Mouse (Mus musculus) heart, adult 2 months (tissue): Measurements from ENCODE around the gene Spint5. TPM values are rescaled to one million over a fixed set of nuclear protein-coding genes. Genes with fewer than 3 reads are reported as not detected.

ENCODE experiments used
- DNase-seq, 2 experiments: peaks; one replicate each; pipeline ENCODE4 v3.0.0; 2021
- H3K27ac ChIP-seq: fragments of 200-600 bp; 2 replicates; pipeline ENCODE4 v1.8.1; 2022
- H3K27me3 ChIP-seq: fragments of 200-500 bp; 2 replicates; pipeline ENCODE4 v1.6.1; 2012; ENCODE audit warnings: mild to moderate bottlenecking, low read length, inconsistent platforms, mixed read lengths; ENCODE audit not compliant: control insufficient read depth, insufficient read depth
- H3K36me3 ChIP-seq: fragments of 200-500 bp; 2 replicates; pipeline ENCODE4 v1.6.1; 2012; ENCODE audit warnings: low read length, inconsistent platforms; ENCODE audit not compliant: control insufficient read depth, insufficient read depth
- H3K4me1 ChIP-seq: fragments of 200-500 bp; 2 replicates; pipeline ENCODE4 v1.6.1; 2011; ENCODE audit warnings: low read length; ENCODE audit not compliant: control insufficient read depth, insufficient read depth
- H3K4me3 ChIP-seq: fragments of 200-600 bp; 2 replicates; pipeline ENCODE4 v1.8.1; 2022
- H3K79me2 ChIP-seq: fragments of 200-500 bp; replicated peaks from 2 replicates; pipeline ENCODE4 v1.6.1; 2012; ENCODE audit warnings: mild to moderate bottlenecking, inconsistent platforms, low read length, moderate library complexity, mixed read lengths; ENCODE audit not compliant: control insufficient read depth, insufficient read depth
- H3K9ac ChIP-seq: fragments of 200-500 bp; 2 replicates; pipeline ENCODE4 v1.6.1; 2012; ENCODE audit warnings: low read depth, mild to moderate bottlenecking, control low read depth, inconsistent platforms, low read length, mixed read lengths
- CTCF ChIP-seq: fragments of 200-600 bp; IDR thresholded peaks from 2 replicates; pipeline ENCODE4 v1.8.1; 2022; ENCODE audit warnings: antibody characterized with exemption, mild to moderate bottlenecking, moderate library complexity
- EP300 ChIP-seq: fragments of 200-500 bp; IDR thresholded peaks from 2 replicates; pipeline ENCODE4 v1.6.1; 2011; ENCODE audit warnings: low read depth, low read length, control low read depth; ENCODE audit not compliant: insufficient read depth
- POLR2A ChIP-seq: fragments of 200-500 bp; IDR thresholded peaks from 2 replicates; pipeline ENCODE4 v1.6.1; 2011; ENCODE audit warnings: mild to moderate bottlenecking, low read depth, low read length, control low read depth; ENCODE audit not compliant: insufficient read depth
- WGBS: fragments of 180-500 bp; shearing (Covaris S2); methylation state at CpG from one replicate; pipeline ENCODE4 v1.1.7; 2018; 5-methylcytosine and 5-hydroxymethylcytosine counted together
- intact Hi-C: fragments of 180-260 bp; cut with DNase I; formaldehyde crosslinking; loops from one replicate; pipeline ENCODE4 v1.15.1; 2025
- polyA plus RNA-seq: library from polyadenylated mRNA; depleted of rRNA; stranded (reverse); fragments of >200 nt; gene quantifications from 2 replicates; pipeline ENCODE4 v1.2.3, GENCODE M21; 2012
- total RNA-seq, 2 experiments: library from RNA; stranded (reverse); gene quantifications; 2 replicates each; pipeline ENCODE4 v1.2.3; 2021

The Spint5 gene
- total and polyA plus RNA-seq, 3 experiments, result not detected

- Histone ChIP-seq H3K4me1 (peaks cover 5% of the 10 kb centered on the region), H3K79me2 (peaks cover 4% of the 10 kb centered on the region), H3K4me3 (peak overlapping the region; percentile 91), H3K9ac (no peak overlapping the region), H3K27ac (no peak overlapping the region), H3K27me3 (no peaks in the 10 kb centered on the region), H3K36me3 (no peaks in the 10 kb centered on the region)
- intact Hi-C loops, result loop anchor here (5.0 kb wide), 1 partner anchor 42 kb away; the partner anchor contains the start of gene Snx21
- TF ChIP-seq POLR2A (no peak), CTCF (no peak), EP300 (no peak)
- DNase-seq, result no peak
- WGBS, result 55% methylated on average over 13 of the region's 13 CpGs
These were observed 29.9 kb downstream of the Spint5 start for GRCm38 (mm10) chr2:164744987-164745386.

GRCm38 (mm10) chr2:164745843-164746479 lies 30.9 kb downstream of the Spint5 start, which contains the start of the genes Wfdc3 and Dnttip1:
Gene Wfdc3 (minus strand): TSS chr2:164745931.
Gene Dnttip1 (plus strand): TSS chr2:164745983.
- Histone ChIP-seq H3K4me3 (peak within 1 kb of the TSS; percentile 91), H3K36me3 (no peaks in the 10 kb centered on the region), H3K4me1 (peaks cover 5% of the 10 kb centered on the region), H3K27ac (peak within 1 kb of the TSS; percentile 86), H3K79me2 (peaks cover 6% of the 10 kb centered on the region), H3K27me3 (no peaks in the 10 kb centered on the region), H3K9ac (peak within 1 kb of the TSS; percentile 96)
- intact Hi-C loops, result loop anchor here (2.0 to 5.0 kb wide), 2 partner anchors 25 to 41 kb away; partner anchors contain the start of gene Snx21
- 1% methylated on average over 70 of the region's 70 CpGs for WGBS
- DNase-seq, result peak; percentile 95 to 96
- no peak for TF ChIP-seq EP300
- 0 out of 2 replicates have a peak, but pooled peaks have one; percentile 45 for TF ChIP-seq POLR2A
- TF ChIP-seq CTCF, result no peak

DNA sequence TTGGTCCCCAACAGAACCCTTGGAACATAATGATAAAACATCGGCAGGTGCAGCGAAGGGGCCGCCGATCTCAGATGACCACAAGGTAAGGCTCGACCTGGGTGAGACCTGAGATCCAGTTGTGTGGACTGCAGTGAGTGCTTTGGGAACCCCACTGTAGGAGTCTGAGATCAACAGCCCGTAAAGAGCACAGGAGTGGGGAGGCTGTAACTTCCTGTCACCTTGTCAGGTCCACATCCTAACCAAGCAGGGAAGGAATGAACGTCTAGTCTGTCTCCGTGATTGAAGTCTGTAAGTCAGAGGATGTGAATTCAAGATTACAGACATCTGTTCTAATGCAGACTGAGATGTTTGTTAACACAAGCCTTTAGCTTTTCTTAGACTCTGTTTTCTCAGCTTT lies 31.6 kb downstream of the Spint5 start:
- no peak for TF ChIP-seq CTCF
- H3K79me2 ChIP-seq, result peaks cover 6% of the 10 kb centered on the region
- no peaks in the 10 kb centered on the region for H3K36me3 ChIP-seq
- H3K4me3 ChIP-seq, result peak overlapping the region; percentile 91
- intact Hi-C loops, result loop anchor here (2.0 to 5.0 kb wide), 2 partner anchors 24 to 41 kb away; partner anchors contain the start of gene Snx21
- 34% methylated on average over 8 of the region's 8 CpGs for WGBS
- no peaks in the 10 kb centered on the region for H3K27me3 ChIP-seq
- no peak for DNase-seq
- peak overlapping the region; percentile 96 for H3K9ac ChIP-seq
- no peak overlapping the region; the same call in 1 of the 2 replicates for H3K27ac ChIP-seq
- peaks cover 5% of the 10 kb centered on the region for H3K4me1 ChIP-seq

- intact Hi-C loops, result loop anchor here (5.0 kb wide), 1 partner anchor 39 kb away; the partner anchor contains the start of gene Snx21
- Histone ChIP-seq H3K27ac (no peak overlapping the region), H3K36me3 (no peaks in the 10 kb centered on the region), H3K4me3 (no peak overlapping the region), H3K4me1 (peaks cover 5% of the 10 kb centered on the region), H3K27me3 (no peaks in the 10 kb centered on the region), H3K9ac (no peak overlapping the region), H3K79me2 (peaks cover 6% of the 10 kb centered on the region)
- no peak for DNase-seq
- TF ChIP-seq CTCF (no peak), POLR2A (no peak), EP300 (no peak)
- WGBS, result 80% methylated on average over 4 of the region's 4 CpGs
These were observed 33.1 kb downstream of the Spint5 start for GRCm38 (mm10) chr2:164748191-164748590.

GRCm38 (mm10) chr2:164748991-164749390 lies 33.9 kb downstream of the Spint5 start:
- no peak for DNase-seq
- peaks cover 6% of the 10 kb centered on the region for H3K79me2 ChIP-seq
- H3K4me3 ChIP-seq, result no peak overlapping the region
- WGBS, result 84% methylated on average over 6 of the region's 6 CpGs
- intact Hi-C loops, result loop anchor here (5.0 kb wide), 1 partner anchor 38 kb away; the partner anchor contains the start of gene Snx21
- no peak overlapping the region for H3K27ac ChIP-seq
- H3K4me1 ChIP-seq, result peaks cover 5% of the 10 kb centered on the region
- no peaks in the 10 kb centered on the region for H3K27me3 ChIP-seq
- no peak for TF ChIP-seq EP300
- no peak for TF ChIP-seq POLR2A
- TF ChIP-seq CTCF, result no peak
- H3K9ac ChIP-seq, result no peak overlapping the region
- peaks cover under 1% of the 10 kb centered on the region; the same call in 1 of the 2 replicates for H3K36me3 ChIP-seq

- Histone ChIP-seq H3K27ac (no peak overlapping the region), H3K9ac (no peak overlapping the region), H3K36me3 (peaks cover 15% of the 10 kb centered on the region), H3K4me3 (no peak overlapping the region), H3K4me1 (peaks cover 1% of the 10 kb centered on the region; the same call in 1 of the 2 replicates), H3K79me2 (peaks cover 2% of the 10 kb centered on the region; the same call in 1 of the 2 replicates), H3K27me3 (no peaks in the 10 kb centered on the region)
- intact Hi-C loops, result no loop called here
- DNase-seq, result no peak
- WGBS, result 87% methylated on average over 2 of the region's 2 CpGs
- TF ChIP-seq EP300, result no peak
- TF ChIP-seq POLR2A, result no peak
- no peak for TF ChIP-seq CTCF
These were observed 37.3 kb downstream of the Spint5 start for GRCm38 (mm10) chr2:164752454-164752853.
